Mouse (Mus musculus) erythroblast, embryonic 14.5 days (primary cell): Measurements from ENCODE around the gene Hmgxb4.

Experiments
- GATA1 ChIP-seq: IDR thresholded peaks from 2 replicates; pipeline ENCODE4 v1.6.1; 2012; ENCODE audit warnings: low read length, inconsistent platforms, mixed read lengths
- TAL1 ChIP-seq: IDR thresholded peaks from 3 replicates; pipeline ENCODE4 v1.6.1; 2012; ENCODE audit warnings: low read length, inconsistent platforms, mixed read lengths

GRCm38 (mm10) chr8:75018274-75018972 is 25.3 kb downstream of the Hmgxb4 start:
- TF ChIP-seq TAL1 (no peak), GATA1 (no peak)
